Mouse (Mus musculus) stomach, embryonic 14.5 days (tissue): ENCODE measurements around the gene Atp5d. TPM values are rescaled to one million over a fixed set of nuclear protein-coding genes. Genes with fewer than 3 reads are reported as not detected.

Source experiments
- ATAC-seq: fragments of 200-750 bp; cut with Nextera tagmentation; 2 replicates; pipeline ENCODE4 v1.8.0; 2017; ENCODE audit warnings: low read depth, moderate TSS enrichment; ENCODE audit not compliant: insufficient number of reproducible peaks, insufficient read depth, low FRiP score
- H3K27ac ChIP-seq: fragments of 300-500 bp; sonication (generic); 2 replicates; pipeline ENCODE4 v1.5.1; 2014; ENCODE audit warnings: mild to moderate bottlenecking, low read length, moderate library complexity, mixed read lengths
- H3K27me3 ChIP-seq: fragments of 300-500 bp; sonication (generic); 2 replicates; pipeline ENCODE4 v1.6.1; 2014; ENCODE audit warnings: low read length, control low read depth, mixed read lengths; ENCODE audit not compliant: control insufficient read depth, insufficient read depth
- H3K36me3 ChIP-seq: fragments of 300-500 bp; sonication (generic); 2 replicates; pipeline ENCODE4 v1.6.1; 2014; ENCODE audit warnings: mild to moderate bottlenecking, control low read depth, low read length, moderate library complexity, mixed read lengths; ENCODE audit not compliant: control insufficient read depth, insufficient read depth
- H3K4me1 ChIP-seq: fragments of 300-500 bp; sonication (generic); 2 replicates; pipeline ENCODE4 v1.6.1; 2014; ENCODE audit warnings: low read length, control low read depth, mixed read lengths; ENCODE audit not compliant: control insufficient read depth, insufficient read depth
- H3K4me2 ChIP-seq: fragments of 300-500 bp; sonication (generic); replicated peaks from 2 replicates; pipeline ENCODE4 v1.6.1; 2014; ENCODE audit warnings: low read depth, low read length, control low read depth
- H3K4me3 ChIP-seq: fragments of 300-500 bp; sonication (generic); 2 replicates; pipeline ENCODE4 v1.5.1; 2014; ENCODE audit warnings: low read depth, low read length, control low read depth
- H3K9ac ChIP-seq: fragments of 300-500 bp; sonication (generic); replicated peaks from 2 replicates; pipeline ENCODE4 v1.6.1; 2014; ENCODE audit warnings: low read depth, mild to moderate bottlenecking, control low read depth, low read length, moderate library complexity, mixed read lengths
- H3K9me3 ChIP-seq: fragments of 300-500 bp; sonication (generic); 2 replicates; pipeline ENCODE4 v1.6.1; 2016; ENCODE audit warnings: low read depth, low read length, control low read depth; ENCODE audit not compliant: control insufficient read depth
- WGBS: fragments of 180-500 bp; shearing (Covaris S2); extraction: QIAGEN DNeasy Blood & Tissue Kit; methylation state at CpG from one replicate; pipeline ENCODE4 v1.1.7; 2014; 5-methylcytosine and 5-hydroxymethylcytosine counted together
- polyA plus RNA-seq: library from polyadenylated mRNA; unstranded; fragments of >200 nt; fragmentation: Nextera tagmentation; extraction: Ambion mirVana; gene quantifications from 2 replicates; pipeline ENCODE4 v1.2.1, GENCODE M21; 2014

The Atp5d gene
- polyA plus RNA-seq, 1 experiment from 2014 or later: 531 TPM

DNA sequence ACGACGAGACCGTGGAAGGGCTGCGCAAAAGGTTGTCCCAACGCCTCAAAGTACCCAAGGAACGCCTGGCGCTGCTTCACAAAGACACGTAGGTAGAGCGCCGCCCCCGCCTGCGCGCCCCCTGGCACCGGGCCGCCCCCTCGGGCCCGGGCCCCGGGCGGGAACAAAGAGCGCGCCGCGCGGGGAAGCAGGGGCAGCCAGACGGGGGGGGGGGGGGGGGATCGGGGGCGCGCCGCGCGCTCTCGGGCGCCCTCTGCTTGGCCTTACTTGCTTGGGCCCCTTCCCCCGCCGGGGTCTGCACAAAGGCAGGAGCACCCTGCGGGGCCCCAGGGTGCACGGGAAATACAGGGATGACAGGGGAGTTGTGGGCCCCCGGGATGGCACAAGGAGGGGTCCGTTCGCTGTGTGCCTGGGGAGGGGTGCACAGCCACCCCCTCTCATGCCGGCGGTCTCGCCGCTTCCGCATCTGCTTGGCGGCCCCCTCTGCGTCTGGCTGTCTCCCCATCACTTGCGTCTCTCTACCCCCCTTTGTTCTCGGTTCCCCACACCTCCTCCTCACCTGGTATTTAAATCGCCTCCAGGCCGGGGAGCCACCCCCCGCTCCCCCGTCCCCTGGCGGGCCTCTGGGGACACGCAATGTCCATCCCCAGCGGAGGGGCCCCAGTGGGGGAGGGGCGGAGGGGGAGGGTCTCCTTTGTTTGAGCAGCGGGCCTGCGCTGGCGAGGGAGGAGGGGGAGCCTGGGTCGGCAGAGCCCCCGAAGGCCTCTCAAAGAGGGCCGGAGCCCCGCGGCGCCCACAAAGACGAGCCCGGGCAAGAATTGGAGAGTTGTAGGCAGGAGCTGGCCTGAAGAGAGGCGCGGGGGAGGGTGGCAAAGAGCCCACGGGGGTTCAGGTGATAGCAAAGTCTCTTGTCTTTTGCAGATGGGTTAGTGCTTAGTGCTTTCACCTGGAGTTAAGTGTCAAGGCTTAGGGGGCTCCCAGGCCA, 12.1 kb downstream of the Atp5d start:
- no peaks in the 10 kb centered on the region for H3K9me3 ChIP-seq
- ATAC-seq: no peak
- peak overlapping the region; percentile 67 for H3K4me3 ChIP-seq
- H3K4me2 ChIP-seq: peak overlapping the region; percentile 94
- peak overlapping the region; percentile 93 for H3K27ac ChIP-seq
- peaks cover 48% of the 10 kb centered on the region for H3K36me3 ChIP-seq
- H3K9ac ChIP-seq: peak overlapping the region; percentile 92
- no peaks in the 10 kb centered on the region for H3K27me3 ChIP-seq
- WGBS: under 1% methylated on average over 61 of the region's 71 CpGs
- H3K4me1 ChIP-seq: peaks cover 47% of the 10 kb centered on the region

GRCm38 (mm10) chr10:80151211-80152034, 13.0 kb downstream of the Atp5d start:
- Histone ChIP-seq H3K4me2 (peak overlapping the region; percentile 94), H3K4me3 (peak overlapping the region; percentile 67), H3K4me1 (peaks cover 47% of the 10 kb centered on the region), H3K27me3 (no peaks in the 10 kb centered on the region), H3K27ac (peak overlapping the region; percentile 93), H3K36me3 (peaks cover 51% of the 10 kb centered on the region), H3K9me3 (no peaks in the 10 kb centered on the region), H3K9ac (peak overlapping the region; percentile 92)
- ATAC-seq: no peak
- under 1% methylated on average over 25 of the region's 26 CpGs for WGBS

GRCm38 (mm10) chr10:80152071-80152872, 13.8 kb downstream of the Atp5d start:
- peak overlapping the region; percentile 67 for H3K4me3 ChIP-seq
- peaks cover 59% of the 10 kb centered on the region for H3K36me3 ChIP-seq
- WGBS: 4% methylated on average over 15 of the region's 15 CpGs
- H3K4me1 ChIP-seq: peaks cover 46% of the 10 kb centered on the region
- no peak for ATAC-seq
- no peaks in the 10 kb centered on the region for H3K9me3 ChIP-seq
- no peaks in the 10 kb centered on the region for H3K27me3 ChIP-seq
- H3K4me2 ChIP-seq: peak overlapping the region; percentile 94
- peak overlapping the region; percentile 92 for H3K9ac ChIP-seq
- H3K27ac ChIP-seq: peak overlapping the region; percentile 93

- Histone ChIP-seq H3K4me3 (peak overlapping the region; percentile 67), H3K9me3 (no peaks in the 10 kb centered on the region), H3K27ac (peak overlapping the region; percentile 93), H3K9ac (peak overlapping the region; percentile 92), H3K36me3 (peaks cover 64% of the 10 kb centered on the region), H3K27me3 (no peaks in the 10 kb centered on the region), H3K4me2 (peak overlapping the region; percentile 94), H3K4me1 (peaks cover 48% of the 10 kb centered on the region)
- no peak for ATAC-seq
- WGBS: 6% methylated on average over 3 of the region's 3 CpGs
These were observed 14.4 kb downstream of the Atp5d start for GRCm38 (mm10) chr10:80152873-80153260.

DNA sequence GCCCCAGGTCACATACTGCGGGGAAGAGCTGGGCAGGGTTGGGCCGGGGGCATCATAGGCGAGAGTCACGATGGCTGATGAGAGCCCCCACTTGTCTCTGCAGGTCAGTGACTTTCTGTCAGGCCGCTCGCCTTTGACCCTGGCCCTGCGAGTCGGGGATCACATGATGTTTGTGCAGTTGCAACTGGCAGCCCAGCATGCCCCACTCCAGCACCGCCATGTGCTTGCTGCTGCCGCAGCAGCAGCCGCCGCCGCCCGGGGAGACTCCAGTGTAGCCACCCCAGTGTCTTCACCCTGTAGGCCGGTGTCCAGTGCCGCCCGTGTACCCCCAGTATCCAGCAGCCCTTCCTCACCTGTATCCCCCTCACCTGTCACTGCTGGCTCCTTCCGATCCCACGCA, 15.3 kb downstream of the Atp5d start:
- no peaks in the 10 kb centered on the region for H3K27me3 ChIP-seq
- H3K4me1 ChIP-seq: peaks cover 56% of the 10 kb centered on the region
- H3K4me2 ChIP-seq: 0 out of 2 replicates have a peak overlapping the region, but pooled peaks have one; percentile 94
- no peak overlapping the region for H3K9ac ChIP-seq
- H3K27ac ChIP-seq: peak overlapping the region; percentile 93; the same call in 1 of the 2 replicates
- no peaks in the 10 kb centered on the region for H3K9me3 ChIP-seq
- H3K4me3 ChIP-seq: 0 out of 2 replicates have a peak overlapping the region, but pooled peaks have one; percentile 67
- no peak for ATAC-seq
- peaks cover 64% of the 10 kb centered on the region for H3K36me3 ChIP-seq
- WGBS: 73% methylated on average over 19 of the region's 19 CpGs

GRCm38 (mm10) chr10:80154384-80154783, 16.0 kb downstream of the Atp5d start:
- no peak for ATAC-seq
- no peaks in the 10 kb centered on the region for H3K9me3 ChIP-seq
- whole genome bisulfite sequencing: 85% methylated on average over 7 of the region's 7 CpGs
- no peak overlapping the region for H3K4me3 ChIP-seq
- peaks cover 64% of the 10 kb centered on the region for H3K36me3 ChIP-seq
- no peak overlapping the region for H3K4me2 ChIP-seq
- no peak overlapping the region for H3K9ac ChIP-seq
- H3K4me1 ChIP-seq: peaks cover 62% of the 10 kb centered on the region
- H3K27ac ChIP-seq: no peak overlapping the region
- H3K27me3 ChIP-seq: no peaks in the 10 kb centered on the region

GRCm38 (mm10) chr10:80155277-80155676, 16.8 kb downstream of the Atp5d start:
- Histone ChIP-seq H3K4me3 (no peak overlapping the region), H3K9ac (no peak overlapping the region), H3K36me3 (peaks cover 64% of the 10 kb centered on the region), H3K27ac (peak overlapping the region; percentile 44; the same call in 1 of the 2 replicates), H3K9me3 (no peaks in the 10 kb centered on the region), H3K27me3 (no peaks in the 10 kb centered on the region), H3K4me2 (no peak overlapping the region), H3K4me1 (peaks cover 66% of the 10 kb centered on the region)
- ATAC-seq: no peak
- WGBS: 50% methylated on average over 1 of the region's 1 CpGs
